Mouse (Mus musculus) bone marrow macrophage, adult 2 months (primary cell): ENCODE measurements around the gene Sds. TPM values are rescaled to one million over a fixed set of nuclear protein-coding genes. Genes with fewer than 3 reads are reported as not detected.
"Not testable (repeated sequence)": the region's sequence is repeated elsewhere in the genome, so short reads cannot be mapped to it uniquely, and the experiment has no call there.

Source experiments
- H3K27ac ChIP-seq: 2 replicates; pipeline ENCODE4 v1.5.1; 2012; ENCODE audit warnings: low read depth, low read length; ENCODE audit not compliant: insufficient read depth
- H3K4me1 ChIP-seq: 2 replicates; pipeline ENCODE4 v1.6.1; 2012; ENCODE audit warnings: low read length; ENCODE audit not compliant: control insufficient read depth, insufficient read depth
- H3K4me3 ChIP-seq: 2 replicates; pipeline ENCODE4 v1.5.1; 2012; ENCODE audit warnings: mild to moderate bottlenecking, low read length, moderate library complexity; ENCODE audit not compliant: insufficient read depth
- CTCF ChIP-seq: IDR thresholded peaks from 2 replicates; pipeline ENCODE4 v1.5.1; 2012; ENCODE audit warnings: low read depth, mild to moderate bottlenecking, low read length, moderate library complexity
- POLR2A ChIP-seq: IDR thresholded peaks from 2 replicates; pipeline ENCODE4 v1.6.1; 2012; ENCODE audit warnings: mild to moderate bottlenecking, low read depth, low read length, borderline replicate concordance
- polyA plus RNA-seq: library from polyadenylated mRNA; stranded (reverse); fragments of >200 nt; gene quantifications from 2 replicates; pipeline ENCODE4 v1.2.4, GENCODE M21; 2012; ENCODE audit not compliant: missing spikeins, insufficient read depth, insufficient read length

Gene Sds
- polyA plus RNA-seq, 1 experiment, result not detected

GRCm38 (mm10) chr5:120483399-120483798 is 7.1 kb downstream of the Sds start:
- Histone ChIP-seq H3K27ac (no peak overlapping the region), H3K4me1 (no peaks in the 10 kb centered on the region), H3K4me3 (no peak overlapping the region)

DNA sequence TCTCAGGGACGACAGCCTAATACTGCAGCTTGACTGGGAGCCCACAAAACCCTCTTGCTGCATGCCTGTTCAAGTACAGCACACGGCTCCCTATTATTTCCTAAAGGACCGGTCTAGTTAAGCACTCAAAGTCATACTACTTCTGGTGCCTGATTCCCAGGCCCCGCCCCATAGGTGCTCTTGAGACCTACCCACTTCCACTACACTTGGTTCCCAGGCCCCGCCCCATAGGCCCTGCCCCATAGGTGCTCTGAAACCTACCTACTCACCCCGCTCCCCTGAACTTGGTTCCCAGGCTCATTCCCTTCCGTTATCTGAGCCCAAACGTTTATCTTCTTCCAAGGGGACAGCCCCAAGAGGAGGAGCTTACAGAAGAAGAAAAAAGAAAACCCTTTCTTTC is 11.5 kb downstream of the Sds start:
- no peak overlapping the region for H3K4me3 ChIP-seq
- H3K4me1 ChIP-seq, result no peaks in the 10 kb centered on the region
- no peak overlapping the region for H3K27ac ChIP-seq
- TF ChIP-seq CTCF, result no peak
- no peak for TF ChIP-seq POLR2A

More at GRCm38 (mm10) chr5:120483399-120483798, 7.1 kb downstream of the Sds start:
- TF ChIP-seq POLR2A (no peak), CTCF (no peak)

GRCm38 (mm10) chr5:120490679-120491192 is 14.4 kb downstream of the Sds start:
- TF ChIP-seq POLR2A, result no peak
- TF ChIP-seq CTCF, result no peak
- no peak overlapping the region for H3K27ac ChIP-seq

DNA sequence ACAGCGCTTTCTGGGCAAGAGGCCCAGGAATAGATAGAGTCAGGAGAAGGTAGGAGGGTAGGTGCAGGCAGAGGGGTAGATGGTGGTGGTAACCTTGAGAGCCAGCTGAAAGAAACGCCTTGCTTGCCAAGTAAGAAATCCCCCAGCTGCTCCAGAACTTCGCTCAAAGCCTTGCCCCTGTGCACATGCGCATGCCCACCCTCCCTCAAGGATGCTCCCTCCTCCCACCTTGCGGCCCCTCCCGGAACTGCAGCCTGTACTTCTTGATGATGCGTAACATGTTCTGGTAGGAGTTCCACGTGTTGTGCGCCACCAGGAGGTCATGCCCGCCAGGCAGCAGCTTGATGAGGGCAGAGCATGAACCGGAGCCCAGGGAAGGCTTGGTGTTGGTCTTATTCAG is 16.1 kb downstream of the Sds start:
- TF ChIP-seq POLR2A (no peak), CTCF (no peak)
- Histone ChIP-seq H3K27ac (no peak overlapping the region), H3K4me1 (no peaks in the 10 kb centered on the region), H3K4me3 (no peak overlapping the region)

More at GRCm38 (mm10) chr5:120490679-120491192, 14.4 kb downstream of the Sds start:
- no peak overlapping the region for H3K4me3 ChIP-seq
- H3K4me1 ChIP-seq, result no peaks in the 10 kb centered on the region

GRCm38 (mm10) chr5:120493440-120493839 is 17.1 kb downstream of the Sds start:
- Histone ChIP-seq H3K4me1 (peaks cover 2% of the 10 kb centered on the region; the same call in 1 of the 2 replicates), H3K27ac (no peak overlapping the region), H3K4me3 (no peak overlapping the region)
- no peak for TF ChIP-seq POLR2A
- TF ChIP-seq CTCF, result no peak

- Histone ChIP-seq H3K4me3 (no peak overlapping the region), H3K27ac (no peak overlapping the region), H3K4me1 (peaks cover 7% of the 10 kb centered on the region)
- TF ChIP-seq POLR2A, result no peak
- TF ChIP-seq CTCF, result no peak
These were observed 17.6 kb downstream of the Sds start for GRCm38 (mm10) chr5:120493873-120494395.

- no peak for TF ChIP-seq CTCF
- TF ChIP-seq POLR2A, result no peak
- Histone ChIP-seq H3K4me3 (no peak overlapping the region), H3K4me1 (peaks cover 17% of the 10 kb centered on the region), H3K27ac (no peak overlapping the region)
These were observed 18.9 kb downstream of the Sds start for GRCm38 (mm10) chr5:120495064-120495702.

DNA sequence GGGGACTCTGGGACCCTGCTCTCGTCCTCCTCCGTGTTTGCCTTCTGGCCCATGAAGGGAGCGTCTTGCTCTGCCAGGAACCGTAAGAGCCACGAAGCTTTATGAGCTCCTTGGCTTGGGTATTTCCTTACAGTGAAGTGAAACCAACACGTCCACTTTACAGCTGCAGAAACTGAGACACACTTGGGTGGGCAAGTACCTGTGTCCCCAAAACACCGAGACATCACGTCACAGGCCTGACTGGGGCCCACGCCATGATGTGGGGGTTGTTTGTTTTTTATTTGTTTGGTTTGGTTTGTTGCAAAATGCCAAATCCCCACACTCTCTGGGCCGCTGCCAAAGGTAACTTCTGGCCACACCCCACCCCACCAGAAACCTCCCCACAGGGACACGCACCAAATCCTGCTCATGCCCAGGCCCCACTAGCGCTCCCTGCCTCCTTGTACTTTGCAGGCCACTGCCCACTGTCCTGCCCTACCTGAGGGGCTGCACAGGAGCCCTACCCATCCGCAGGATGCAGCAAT is 19.4 kb downstream of the Sds start:
- peaks cover 19% of the 10 kb centered on the region for H3K4me1 ChIP-seq
- TF ChIP-seq POLR2A, result no peak
- no peak for TF ChIP-seq CTCF
- no peak overlapping the region for H3K4me3 ChIP-seq
- H3K27ac ChIP-seq, result no peak overlapping the region

DNA sequence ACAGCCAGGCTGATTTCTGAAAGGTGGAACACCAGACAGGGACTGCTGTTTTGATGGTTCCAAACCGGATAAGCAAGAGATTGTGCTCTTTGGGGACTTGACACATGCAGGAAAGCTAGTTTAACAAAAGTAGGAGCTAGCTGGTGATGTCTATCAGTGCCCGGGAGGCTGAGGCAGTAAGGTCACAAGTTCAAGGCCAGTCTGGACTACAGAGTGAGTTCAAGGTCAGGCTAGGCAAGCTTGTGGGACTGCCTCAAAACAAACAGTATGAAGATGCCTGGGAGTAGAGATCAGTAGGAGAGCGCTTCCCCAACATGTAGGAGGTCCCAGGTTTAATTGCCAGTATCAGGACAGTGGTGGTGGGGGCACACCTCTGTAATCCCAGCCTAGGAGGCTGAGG is 20.7 kb downstream of the Sds start:
- Histone ChIP-seq H3K27ac (no peak overlapping the region), H3K4me1 (peaks cover 23% of the 10 kb centered on the region), H3K4me3 (no peak overlapping the region)
- TF ChIP-seq POLR2A (no peak), CTCF (no peak)

GRCm38 (mm10) chr5:120499202-120499601 is 22.9 kb downstream of the Sds start:
- H3K4me3 ChIP-seq, result no peak overlapping the region
- H3K4me1 ChIP-seq, result peaks cover 23% of the 10 kb centered on the region
- H3K27ac ChIP-seq, result no peak overlapping the region
- TF ChIP-seq CTCF (no peak), POLR2A (no peak)

- H3K27ac ChIP-seq, H3K4me3 ChIP-seq: not testable (repeated sequence)
- peaks cover 25% of the 10 kb centered on the region for H3K4me1 ChIP-seq
These were observed 24.3 kb downstream of the Sds start for GRCm38 (mm10) chr5:120500609-120501008.
